ENCODE assay signal across 20 mouse cellular contexts in the genomic region with DNA sequence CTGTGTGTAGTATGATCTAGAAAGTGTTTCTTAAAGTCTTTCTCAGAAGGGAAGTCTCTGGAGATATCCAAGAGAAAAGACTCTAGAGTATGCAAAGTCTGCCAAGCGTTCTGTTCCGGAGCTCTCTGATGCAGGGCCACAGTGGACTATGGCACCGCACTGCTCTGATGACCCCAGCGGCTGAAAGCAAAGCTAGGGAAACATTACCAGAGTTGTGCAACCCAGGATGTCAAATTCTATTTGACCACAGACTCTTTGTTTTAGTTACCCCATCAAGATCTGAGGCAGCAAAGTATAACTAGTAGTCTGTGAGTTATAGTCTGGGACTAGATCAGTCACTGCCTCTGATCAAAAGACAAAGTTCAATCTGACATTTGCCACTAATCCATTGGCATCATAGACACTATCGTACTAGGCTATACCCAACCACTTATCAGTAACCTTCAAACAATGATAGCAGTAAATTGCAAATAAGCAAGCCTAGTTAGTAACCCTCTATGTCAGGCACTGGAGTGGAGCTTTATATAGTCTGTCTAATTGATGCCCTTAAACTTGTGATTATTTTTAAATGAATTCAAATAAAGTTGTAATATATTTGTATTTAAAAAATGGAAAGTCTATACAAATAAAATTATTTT.
DNase-seq lines count a peak whose midpoint lies in the region; ATAC-seq lines count a peak whose summit lies in the region.
"Had no signal": no experiment of that assay in that cellular context is flagged by ENCODE, and none has a peak within 500 bp of the region (broad histone marks: within the 10 kb centered on the region; RNA-seq: fewer than 3 reads in every experiment).

No protein-coding gene starts in this region.

- H3K36me3 ChIP-seq in intestine, embryonic 16.5 days (ENCODE audit: control insufficient read depth, insufficient read depth, low read length): no peaks in the 10 kb centered on the region
- H3K36me3 ChIP-seq in liver, embryonic 15.5 days (replicated peaks): no peaks in the 10 kb centered on the region
- H3K36me3 ChIP-seq: G1E; heart, embryonic 10.5 days had no signal

- WGBS in intestine, embryonic 16.5 days: 73% methylated on average over 5 of the region's 5 CpGs
- WGBS in liver, embryonic 15.5 days (ENCODE audit: insufficient replicate concordance): 64% methylated on average over 5 of the region's 5 CpGs

- no peak overlapping the region for H3K4me2 ChIP-seq in intestine, embryonic 16.5 days (ENCODE audit: low read depth, low read length)
- H3K4me2 ChIP-seq in liver, embryonic 15.5 days: peak overlapping the region; percentile 27; the same call in 1 of the 2 replicates

- DNase-seq in 416B (ENCODE audit: low read depth): peak; percentile 55
- peak; percentile 68 to 88 for DNase-seq in kidney, postnatal 25 days
- no peak for DNase-seq in adrenal gland, adult 8-10 months
- no peak for DNase-seq in retina, embryonic 14.5 days (ENCODE audit: low spot score)
- no peak for DNase-seq in testis, postnatal 10 days (ENCODE audit: low spot score)
- DNase-seq: adrenal gland, postnatal 25 days; cerebellum, adult 9-10 months; heart, postnatal 36 days; right cerebral cortex, postnatal 14 days; thymus, adult 18-20 months had no signal

- peak; percentile 91 for ATAC-seq in intestine, embryonic 16.5 days
- ATAC-seq in liver, embryonic 15.5 days (ENCODE audit: insufficient read depth): peak; percentile 82
- no peak for ATAC-seq in megakaryocyte-erythroid progenitor cell, adult 5-6 weeks (replicated peaks; ENCODE audit: low FRiP score, low TSS enrichment, poor library complexity, severe bottlenecking)
- ATAC-seq: forebrain, embryonic 16.5 days; midbrain, embryonic 16.5 days had no signal

- H3K9ac ChIP-seq in intestine, embryonic 16.5 days (ENCODE audit: low read depth, low read length): no peak overlapping the region
- no peak overlapping the region for H3K9ac ChIP-seq in liver, embryonic 15.5 days

- no peak overlapping the region for H3K4me3 ChIP-seq in intestine, embryonic 16.5 days (ENCODE audit: low read length)
- H3K4me3 ChIP-seq in liver, embryonic 15.5 days (replicated peaks): no peak overlapping the region
- H3K4me3 ChIP-seq: erythroblast, embryonic 14.5 days; heart, embryonic 10.5 days; left cerebral cortex, adult 2 months had no signal

- H3K9me3 ChIP-seq in intestine, embryonic 16.5 days (ENCODE audit: control insufficient read depth, low read length): no peaks in the 10 kb centered on the region
- H3K9me3 ChIP-seq in liver, embryonic 15.5 days (replicated peaks): no peaks in the 10 kb centered on the region
- H3K9me3 ChIP-seq: heart, embryonic 10.5 days had no signal

- H3K4me1 ChIP-seq in intestine, embryonic 16.5 days (ENCODE audit: control insufficient read depth, insufficient read depth, low read length): 0 out of 2 replicates have a peak, but pooled peaks cover 3% of the 10 kb centered on the region
- 0 out of 2 replicates have a peak, but pooled peaks cover 4% of the 10 kb centered on the region for H3K4me1 ChIP-seq in liver, embryonic 15.5 days (replicated peaks)

- H3K27me3 ChIP-seq in intestine, embryonic 16.5 days (replicated peaks; ENCODE audit: control insufficient read depth, insufficient read depth, low read length): no peaks in the 10 kb centered on the region
- no peaks in the 10 kb centered on the region for H3K27me3 ChIP-seq in liver, embryonic 15.5 days

- H3K27ac ChIP-seq in intestine, embryonic 16.5 days (ENCODE audit: low read length): no peak overlapping the region
- peak overlapping the region; percentile 46 for H3K27ac ChIP-seq in liver, embryonic 15.5 days (replicated peaks)
- H3K27ac ChIP-seq: heart, embryonic 10.5 days; left cerebral cortex, adult 2 months; macrophage had no signal

Comparison
In these comparisons a context has a peak if more than half of its experiments do, and no peak if none do; other contexts are left out.
1. DNase-seq: peak in 416B (single experiment) and kidney, postnatal 25 days (2 of 2); none in adrenal gland, adult 8-10 months (single experiment), retina, embryonic 14.5 days (single experiment) and testis, postnatal 10 days (single experiment).